Mouse (Mus musculus): ENCODE data around the gene Abcc12.

Abcc12 gene

GRCm38 (mm10) chr8:86578693-86579092, 1.8 kb downstream of the Abcc12 start:
- CTCF ChIA-PET = no interaction called here

- CTCF ChIA-PET = no interaction called here
Measured at GRCm38 (mm10) chr8:86578076-86578475, 2.4 kb downstream of the Abcc12 start.

GRCm38 (mm10) chr8:86577547-86577946, 2.9 kb downstream of the Abcc12 start:
- CTCF ChIA-PET = no interaction called here

- CTCF ChIA-PET = no interaction called here
Measured at GRCm38 (mm10) chr8:86563674-86564073, 16.8 kb downstream of the Abcc12 start.

GRCm38 (mm10) chr8:86561737-86562136, 18.7 kb downstream of the Abcc12 start:
- CTCF ChIA-PET = no interaction called here

GRCm38 (mm10) chr8:86560688-86561065, 19.8 kb downstream of the Abcc12 start:
- CTCF ChIA-PET = no interaction called here

GRCm38 (mm10) chr8:86559947-86560687, 20.4 kb downstream of the Abcc12 start:
- CTCF ChIA-PET = no interaction called here

GRCm38 (mm10) chr8:86557186-86558045, 23.1 kb downstream of the Abcc12 start:
- CTCF ChIA-PET = no interaction called here

GRCm38 (mm10) chr8:86555564-86555963, 24.9 kb downstream of the Abcc12 start:
- CTCF ChIA-PET = no interaction called here

GRCm38 (mm10) chr8:86554220-86554891, 26.1 kb downstream of the Abcc12 start:
- CTCF ChIA-PET = no interaction called here

GRCm38 (mm10) chr8:86550516-86550915, 30.0 kb downstream of the Abcc12 start:
- CTCF ChIA-PET = no interaction called here

GRCm38 (mm10) chr8:86546001-86546400, 34.5 kb downstream of the Abcc12 start:
- CTCF ChIA-PET = no interaction called here

GRCm38 (mm10) chr8:86540906-86541305, 39.6 kb downstream of the Abcc12 start:
- CTCF ChIA-PET = no interaction called here

GRCm38 (mm10) chr8:86540376-86540775, 40.1 kb downstream of the Abcc12 start:
- CTCF ChIA-PET = no interaction called here

- CTCF ChIA-PET = no interaction called here
Measured at GRCm38 (mm10) chr8:86536663-86536987, 43.9 kb downstream of the Abcc12 start.

GRCm38 (mm10) chr8:86535791-86536662, 44.5 kb downstream of the Abcc12 start:
- CTCF ChIA-PET = no interaction called here

- CTCF ChIA-PET = no interaction called here
Measured at GRCm38 (mm10) chr8:86535068-86535560, 45.4 kb downstream of the Abcc12 start.

- CTCF ChIA-PET = no interaction called here
Measured at GRCm38 (mm10) chr8:86529714-86530113, 50.8 kb downstream of the Abcc12 start.

GRCm38 (mm10) chr8:86527336-86528029, 53.0 kb downstream of the Abcc12 start:
- CTCF ChIA-PET = no interaction called here

- CTCF ChIA-PET = no interaction called here
Measured at GRCm38 (mm10) chr8:86526808-86527207, 53.7 kb downstream of the Abcc12 start.

GRCm38 (mm10) chr8:86514203-86514602, 66.3 kb downstream of the Abcc12 start:
- CTCF ChIA-PET = no interaction called here

All from spleen, embryonic (tissue).